Mouse (Mus musculus) cerebellum, adult 2 months (tissue): ENCODE data around the gene Ncbp3.

Source experiments
- CTCF ChIP-seq: fragments of 200-500 bp; IDR thresholded peaks from 2 replicates; pipeline ENCODE4 v1.5.1; 2011; ENCODE audit warnings: low read depth, mild to moderate bottlenecking, control low read depth, low read length, moderate library complexity, borderline replicate concordance; ENCODE audit not compliant: insufficient read depth
- POLR2A ChIP-seq: fragments of 200-500 bp; IDR thresholded peaks from 2 replicates; pipeline ENCODE4 v1.6.1; 2011; ENCODE audit warnings: low read length, control low read depth, borderline replicate concordance; ENCODE audit not compliant: insufficient read depth

DNA sequence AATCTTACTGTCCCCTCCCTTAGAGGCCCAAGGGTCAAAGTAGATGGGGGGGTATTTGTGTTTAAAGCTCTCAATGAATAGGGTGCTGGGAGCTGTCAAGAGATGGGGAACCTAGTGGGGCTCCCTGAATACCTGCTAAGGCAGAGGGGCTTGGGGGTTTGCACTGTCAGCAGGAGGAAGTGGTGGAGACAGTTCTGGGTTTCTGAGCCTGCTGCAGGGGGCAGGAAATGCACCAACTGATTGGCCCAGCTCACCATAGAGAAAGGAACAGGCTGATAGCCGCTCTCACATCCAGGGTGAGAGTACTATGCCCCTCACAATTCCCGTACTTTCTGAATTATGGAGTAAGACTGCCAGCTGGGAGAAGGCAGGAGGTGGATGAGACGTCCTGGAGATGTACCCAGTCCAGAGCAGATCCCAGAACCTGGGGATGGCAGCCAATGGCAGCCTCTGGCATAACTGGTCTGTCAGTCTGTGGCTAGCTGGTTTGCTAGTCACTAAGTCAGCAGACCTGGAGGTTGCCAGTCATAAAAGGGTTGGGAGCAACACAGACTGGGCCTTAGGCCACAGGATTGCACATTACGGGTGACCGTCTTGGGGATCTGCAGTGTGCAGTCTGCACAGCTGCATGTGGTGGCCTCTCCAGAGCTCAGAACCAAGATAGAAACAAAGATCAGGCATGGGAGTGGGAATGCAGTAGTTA, 60.8 kb downstream of the Ncbp3 start:
- TF ChIP-seq CTCF (no peak), POLR2A (no peak)
